Mouse (Mus musculus) retina, embryonic 14.5 days (tissue): ENCODE data around the gene Prpf3.
"Not testable (repeated sequence)": the region's sequence is repeated elsewhere in the genome, so short reads cannot be mapped to it uniquely, and the experiment has no call there.

Source experiments
- DNase-seq: peaks from one replicate; pipeline ENCODE4 v3.0.0-alpha.2; 2015; ENCODE audit warnings: low spot score

The Prpf3 gene

GRCm38 (mm10) chr3:95855502-95856089 lies at the start of gene Prpf3:
Gene Prpf3 (minus strand): TSS chr3:95855885.
- peak; percentile 96 for DNase-seq

GRCm38 (mm10) chr3:95904568-95904967 lies 48.9 kb upstream of the Prpf3 start, which contains the start of gene Car14:
Gene Car14 (minus strand): TSS chr3:95904691.
- peak; percentile 46 for DNase-seq

DNA sequence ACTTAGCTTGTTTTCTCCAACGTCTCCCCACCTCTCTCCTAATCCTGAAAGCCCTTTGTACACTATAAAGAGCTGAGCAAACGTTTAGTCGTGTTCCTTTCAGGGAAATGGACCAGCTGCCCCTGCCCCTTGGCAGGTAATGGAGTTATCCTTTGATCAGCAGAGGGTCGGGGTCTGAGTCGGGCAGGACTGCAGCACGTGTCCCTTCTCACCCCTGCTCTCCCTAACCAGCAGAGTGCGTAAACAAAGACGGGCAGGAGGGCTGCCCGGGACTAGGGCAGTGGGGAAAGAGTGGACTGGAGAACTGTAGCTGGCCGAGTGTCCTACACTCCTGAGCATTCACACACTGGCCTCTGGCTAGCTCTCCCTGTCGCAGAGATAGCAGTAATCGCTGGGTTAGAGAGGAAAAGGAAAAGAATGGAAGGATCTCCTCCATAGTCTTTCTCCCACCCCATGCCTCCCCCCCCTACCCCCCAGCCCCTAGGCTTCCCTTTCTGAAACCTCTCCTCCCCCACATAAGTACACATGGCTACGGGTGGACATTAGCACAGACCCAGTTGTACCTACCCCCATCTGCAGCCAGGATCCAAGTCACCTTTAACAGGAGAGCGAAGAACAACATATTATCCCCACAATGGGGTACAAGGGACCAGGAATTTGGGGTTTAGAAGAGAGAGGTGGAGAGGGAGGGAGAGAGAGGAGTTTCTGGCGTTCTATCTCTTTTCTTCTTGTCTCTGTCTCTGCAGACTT lies 48.2 kb upstream of the Prpf3 start:
- peak; percentile 47 for DNase-seq

GRCm38 (mm10) chr3:95902643-95903042 lies 47.0 kb upstream of the Prpf3 start:
- DNase-seq, result no peak

- DNase-seq, result no peak
Observed at GRCm38 (mm10) chr3:95902373-95902625, 46.6 kb upstream of the Prpf3 start.

DNA sequence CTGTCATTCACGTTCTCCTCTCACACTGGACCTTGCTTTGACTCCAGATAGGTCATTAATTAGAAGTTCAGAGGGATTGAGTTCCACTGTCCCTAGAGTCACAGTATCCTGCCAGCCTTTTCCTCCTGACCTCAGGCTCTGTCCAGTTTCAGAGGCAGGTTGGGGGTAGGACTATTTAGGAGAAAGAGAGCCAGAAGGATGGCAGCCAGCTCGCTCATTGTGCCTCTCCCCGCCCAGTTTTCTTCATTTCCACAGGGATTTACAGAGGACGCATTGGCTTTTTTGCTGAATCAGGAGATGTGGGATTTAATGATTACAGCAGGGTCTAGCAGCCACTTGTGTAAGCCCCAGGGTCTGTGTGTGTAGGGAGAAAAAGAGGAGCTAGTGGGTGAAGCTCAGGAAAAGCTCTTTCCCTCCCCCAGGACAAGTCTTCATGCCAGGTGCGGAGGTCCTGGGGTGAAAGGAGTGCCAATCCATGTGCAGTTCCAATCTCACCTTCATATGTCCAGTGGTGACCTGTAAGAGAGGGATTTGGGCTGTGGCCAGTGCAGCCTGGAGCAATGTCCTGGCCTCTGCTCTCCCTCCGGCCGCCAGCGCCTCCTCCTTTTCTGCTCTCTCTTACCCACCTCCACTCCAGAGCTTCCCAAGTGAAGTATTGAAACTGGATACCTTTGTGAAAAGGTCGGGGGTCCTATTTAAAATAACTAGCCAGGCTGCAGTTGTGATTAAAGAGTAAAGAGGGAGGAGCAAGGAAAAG lies 46.1 kb upstream of the Prpf3 start:
- no peak for DNase-seq

DNA sequence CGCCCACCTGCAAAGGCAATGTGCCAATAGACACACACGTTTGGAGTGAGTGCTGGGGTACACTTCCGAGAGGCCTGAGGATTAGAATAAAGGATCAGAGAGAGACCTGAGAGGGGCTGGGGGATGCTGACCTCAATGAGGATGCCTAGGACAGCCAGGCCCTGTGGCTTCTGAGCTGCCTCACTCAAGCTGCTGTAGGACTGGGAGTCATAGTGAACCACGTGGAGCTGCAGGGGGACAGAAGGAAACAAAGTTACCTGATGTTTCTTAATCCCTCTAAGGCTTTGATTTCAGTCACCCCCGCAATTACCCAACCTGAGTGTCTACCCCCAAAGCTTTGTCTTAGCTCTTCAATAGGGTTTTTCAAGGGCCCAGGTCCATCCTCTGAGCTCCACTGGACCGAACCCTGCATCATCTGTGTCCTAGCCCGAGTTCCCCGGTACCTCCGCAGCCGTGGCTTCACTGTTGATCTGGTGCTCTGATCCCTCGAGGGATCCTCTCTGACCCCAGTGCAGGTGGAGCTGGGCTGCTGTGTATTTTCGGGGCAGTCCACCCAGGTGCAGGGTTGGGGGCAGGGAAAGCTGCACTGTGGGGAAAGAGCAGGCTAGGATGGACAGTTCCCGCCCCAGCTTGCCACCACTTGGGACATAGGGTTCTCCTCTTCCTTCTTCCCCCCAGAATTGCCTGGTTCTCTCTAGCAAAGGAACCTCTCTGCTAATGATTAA lies 44.3 kb upstream of the Prpf3 start:
- DNase-seq, result no peak

- DNase-seq, result not testable (repeated sequence)
Observed at GRCm38 (mm10) chr3:95895501-95895900, 39.8 kb upstream of the Prpf3 start.

GRCm38 (mm10) chr3:95894317-95895160 lies 38.9 kb upstream of the Prpf3 start:
- no peak for DNase-seq

GRCm38 (mm10) chr3:95893606-95894316 lies 38.1 kb upstream of the Prpf3 start, which contains the start of gene Aph1a:
Gene Aph1a (plus strand): TSS chr3:95893969.
- DNase-seq, result peak; percentile 97

- no peak for DNase-seq
Observed at GRCm38 (mm10) chr3:95893126-95893525, 37.4 kb upstream of the Prpf3 start.

- DNase-seq, result no peak
Observed at GRCm38 (mm10) chr3:95892066-95893052, 36.7 kb upstream of the Prpf3 start.

GRCm38 (mm10) chr3:95891211-95892065 lies 35.8 kb upstream of the Prpf3 start, which contains the start of gene BC028528:
Gene BC028528 (minus strand): TSS chr3:95892005.
- no peak for DNase-seq

DNA sequence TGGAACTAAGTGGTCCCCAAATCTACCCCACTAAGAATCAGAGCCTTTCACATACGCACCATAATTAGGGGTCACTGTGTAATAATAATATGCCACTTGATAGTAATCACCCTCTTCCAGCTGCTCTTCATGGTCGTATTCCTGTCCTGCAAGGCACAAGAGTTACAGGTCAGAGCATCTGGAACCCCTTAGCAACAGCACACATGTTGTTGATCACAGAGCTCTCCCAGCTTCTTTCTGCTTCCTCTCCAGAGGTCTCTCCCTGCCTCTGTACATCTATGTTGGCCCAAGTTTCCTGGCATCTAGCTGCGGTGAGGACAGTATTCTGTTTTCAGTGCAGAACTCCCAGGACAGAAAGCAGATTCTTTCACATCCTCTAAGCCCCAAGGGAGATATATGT lies 34.0 kb upstream of the Prpf3 start:
- DNase-seq, result no peak

- DNase-seq, result no peak
Observed at GRCm38 (mm10) chr3:95887596-95887995, 31.9 kb upstream of the Prpf3 start.

- DNase-seq, result no peak
Observed at GRCm38 (mm10) chr3:95884400-95884799, 28.7 kb upstream of the Prpf3 start.

- peak; percentile 83 for DNase-seq
Observed at GRCm38 (mm10) chr3:95882816-95883425, 27.2 kb upstream of the Prpf3 start.
